Mouse (Mus musculus) limb, embryonic 14.5 days (tissue): ENCODE measurements around the gene Cd3g. TPM values are rescaled to one million over a fixed set of nuclear protein-coding genes. Genes with fewer than 3 reads are reported as not detected.

Source experiments
- ATAC-seq: fragments of 200-750 bp; cut with Nextera tagmentation; 2 replicates; pipeline ENCODE4 v1.8.0; 2017; ENCODE audit warnings: low read depth, moderate number of reproducible peaks, moderate TSS enrichment; ENCODE audit not compliant: low FRiP score
- DNase-seq: peaks from one replicate; pipeline ENCODE4 v3.0.0-alpha.2; 2015; ENCODE audit warnings: low spot score
- H3K27ac ChIP-seq: fragments of 300-500 bp; sonication (generic); replicated peaks from 2 replicates; pipeline ENCODE4 v1.5.1; 2014; ENCODE audit warnings: low read depth, mild to moderate bottlenecking, low read length, moderate library complexity, mixed read lengths
- H3K27me3 ChIP-seq: fragments of 300-500 bp; sonication (generic); 2 replicates; pipeline ENCODE4 v1.6.1; 2014; ENCODE audit warnings: low read length, mixed read lengths; ENCODE audit not compliant: control insufficient read depth, insufficient read depth
- H3K36me3 ChIP-seq: fragments of 300-500 bp; sonication (generic); 2 replicates; pipeline ENCODE4 v1.6.1; 2014; ENCODE audit warnings: mild to moderate bottlenecking, low read length, moderate library complexity, mixed read lengths; ENCODE audit not compliant: control insufficient read depth, insufficient read depth
- H3K4me1 ChIP-seq: fragments of 300-500 bp; sonication (generic); 2 replicates; pipeline ENCODE4 v1.6.1; 2014; ENCODE audit warnings: antibody characterized with exemption, low read length, mixed read lengths; ENCODE audit not compliant: control insufficient read depth, insufficient read depth
- H3K4me2 ChIP-seq: fragments of 300-500 bp; sonication (generic); replicated peaks from 2 replicates; pipeline ENCODE4 v1.6.1; 2014; ENCODE audit warnings: low read depth, mild to moderate bottlenecking, low read length, moderate library complexity; ENCODE audit not compliant: severe bottlenecking
- H3K4me3 ChIP-seq: fragments of 300-500 bp; sonication (generic); replicated peaks from 2 replicates; pipeline ENCODE4 v1.5.1; 2014; ENCODE audit warnings: low read length
- H3K9ac ChIP-seq: fragments of 300-500 bp; sonication (generic); 2 replicates; pipeline ENCODE4 v1.6.1; 2014; ENCODE audit warnings: mild to moderate bottlenecking, low read depth, low read length, moderate library complexity; ENCODE audit not compliant: severe bottlenecking
- H3K9me3 ChIP-seq: fragments of 300-500 bp; sonication (generic); 2 replicates; pipeline ENCODE4 v1.6.1; 2016; ENCODE audit warnings: low read length; ENCODE audit not compliant: control insufficient read depth
- POLR2A ChIP-seq: fragments of 200-500 bp; IDR thresholded peaks from 2 replicates; pipeline ENCODE4 v1.8.0; 2012; ENCODE audit warnings: inconsistent platforms, mild to moderate bottlenecking, moderate library complexity, borderline replicate concordance; ENCODE audit not compliant: insufficient read depth, insufficient read length; ENCODE audit errors: extremely low read depth
- WGBS: fragments of 180-500 bp; shearing (Covaris S2); extraction: QIAGEN DNeasy Blood & Tissue Kit; methylation state at CpG from one replicate; pipeline ENCODE4 v1.1.7; 2014; 5-methylcytosine and 5-hydroxymethylcytosine counted together
- polyA plus RNA-seq, 2 experiments: library from polyadenylated mRNA; depleted of rRNA in 1 of 2; stranded (reverse) in 1 of 2; unstranded in 1 of 2; fragments of >200 nt; fragmentation: Nextera tagmentation in 1 of 2; extraction: Ambion mirVana in 1 of 2; gene quantifications; 2 replicates each; pipeline versions ENCODE4 v1.2.1 to v1.2.3; 2012 to 2014

Cd3g gene
- polyA plus RNA-seq, 2 experiments = 0.65 to 1.0 TPM

- Histone ChIP-seq H3K27me3 (no peaks in the 10 kb centered on the region), H3K4me2 (no peak overlapping the region)
These were observed 28.1 kb upstream of the Cd3g start for GRCm38 (mm10) chr9:45008342-45008741.

DNA sequence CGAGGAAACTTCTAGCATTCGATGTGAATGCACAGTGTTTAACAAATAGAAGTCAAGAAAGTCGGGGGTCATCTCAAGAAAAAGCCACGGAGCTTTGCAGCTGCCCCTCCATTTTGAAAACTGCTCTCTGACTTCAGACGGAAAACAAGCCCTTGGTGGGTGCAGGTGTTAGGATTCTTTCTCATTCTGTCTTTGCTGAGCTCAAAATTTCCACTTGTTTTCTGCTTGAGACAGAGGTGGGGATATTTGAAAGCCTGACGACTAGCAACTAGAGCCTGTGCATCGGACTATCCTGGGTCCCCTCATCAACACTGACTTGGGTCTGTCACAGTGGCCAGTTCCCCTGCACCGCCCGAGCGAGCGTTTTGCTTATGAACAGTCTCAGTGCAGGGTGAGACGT, 27.2 kb upstream of the Cd3g start:
- H3K4me1 ChIP-seq = no peaks in the 10 kb centered on the region; the same call in 1 of the 2 replicates
- no peaks in the 10 kb centered on the region for H3K36me3 ChIP-seq
- H3K4me2 ChIP-seq = no peak overlapping the region
- no peaks in the 10 kb centered on the region for H3K9me3 ChIP-seq
- TF ChIP-seq POLR2A = no peak
- H3K27ac ChIP-seq = no peak overlapping the region
- no peak overlapping the region for H3K4me3 ChIP-seq
- ATAC-seq (no peak), DNase-seq (no peak)
- H3K9ac ChIP-seq = no peak overlapping the region
- WGBS = 77% methylated on average over 12 of the region's 12 CpGs
- H3K27me3 ChIP-seq = no peaks in the 10 kb centered on the region

More at GRCm38 (mm10) chr9:45008342-45008741, 28.1 kb upstream of the Cd3g start:
- H3K4me1 ChIP-seq = no peaks in the 10 kb centered on the region; the same call in 1 of the 2 replicates
- H3K27ac ChIP-seq = no peak overlapping the region
- WGBS = 81% methylated on average over 4 of the region's 4 CpGs
- TF ChIP-seq POLR2A = no peak
- no peaks in the 10 kb centered on the region for H3K36me3 ChIP-seq
- ATAC-seq (no peak), DNase-seq (no peak)
- H3K9ac ChIP-seq = no peak overlapping the region
- no peak overlapping the region for H3K4me3 ChIP-seq
- H3K9me3 ChIP-seq = no peaks in the 10 kb centered on the region

DNA sequence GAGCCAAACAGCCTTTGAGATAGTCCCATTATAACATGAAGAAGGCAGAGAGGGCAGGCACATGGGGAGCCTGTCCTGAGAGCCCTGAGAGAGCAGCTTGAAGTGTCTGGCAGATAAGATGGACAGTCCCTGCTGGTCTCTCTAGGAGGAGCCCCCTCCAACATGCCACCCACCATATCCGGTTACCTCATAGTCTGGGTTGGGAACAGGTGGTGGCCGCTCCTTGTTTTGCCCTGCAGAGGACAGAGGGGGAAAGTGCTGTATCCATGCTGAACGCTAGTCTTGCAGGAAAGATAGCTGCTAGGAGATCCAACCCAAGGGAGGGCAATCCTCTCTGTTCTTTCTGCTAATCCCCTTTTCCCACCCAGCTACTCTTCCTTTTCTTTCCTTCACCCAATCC, 20.0 kb upstream of the Cd3g start:
- Histone ChIP-seq H3K27me3 (no peaks in the 10 kb centered on the region), H3K9me3 (no peaks in the 10 kb centered on the region), H3K9ac (no peak overlapping the region; the same call in 1 of the 2 replicates), H3K4me3 (no peak overlapping the region), H3K27ac (no peak overlapping the region), H3K36me3 (no peaks in the 10 kb centered on the region), H3K4me1 (no peaks in the 10 kb centered on the region), H3K4me2 (no peak overlapping the region)
- DNase-seq (peak; percentile 29), ATAC-seq (peak; percentile 93)
- WGBS = 67% methylated on average over 3 of the region's 3 CpGs
- no peak for TF ChIP-seq POLR2A

GRCm38 (mm10) chr9:44999776-45000175, 19.5 kb upstream of the Cd3g start:
- no peaks in the 10 kb centered on the region for H3K36me3 ChIP-seq
- no peaks in the 10 kb centered on the region for H3K4me1 ChIP-seq
- no peak for TF ChIP-seq POLR2A
- H3K9ac ChIP-seq = no peak overlapping the region; the same call in 1 of the 2 replicates
- ATAC-seq (peak; percentile 62; the same call in 1 of the 2 replicates), DNase-seq (no peak)
- H3K9me3 ChIP-seq = no peaks in the 10 kb centered on the region
- 75% methylated on average over 5 of the region's 5 CpGs for WGBS
- no peak overlapping the region for H3K27ac ChIP-seq
- no peak overlapping the region for H3K4me2 ChIP-seq
- H3K27me3 ChIP-seq = no peaks in the 10 kb centered on the region
- no peak overlapping the region for H3K4me3 ChIP-seq

DNA sequence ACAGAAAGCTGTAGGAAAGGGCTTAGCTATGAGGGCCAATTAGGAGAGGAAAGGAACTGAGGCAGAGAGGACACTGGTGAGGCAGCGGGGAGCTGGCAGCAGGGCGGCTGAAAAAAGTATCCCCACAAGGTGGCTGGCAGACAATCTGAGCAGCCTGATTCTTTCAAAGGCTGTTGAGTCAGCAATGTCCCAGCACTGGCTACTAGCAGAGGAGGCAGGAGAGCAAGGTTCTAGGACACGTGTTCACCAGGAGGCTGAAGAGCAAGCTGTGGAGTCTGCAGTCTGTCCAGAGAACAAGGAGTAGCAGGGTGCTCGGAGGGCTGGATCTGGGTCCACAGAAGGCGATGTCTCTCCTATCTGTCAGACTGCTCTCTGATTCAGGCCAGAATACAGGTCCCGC, 18.9 kb upstream of the Cd3g start:
- H3K27me3 ChIP-seq = no peaks in the 10 kb centered on the region
- H3K9ac ChIP-seq = no peak overlapping the region
- no peak overlapping the region for H3K4me3 ChIP-seq
- no peak overlapping the region for H3K4me2 ChIP-seq
- DNase-seq (no peak), ATAC-seq (no peak)
- H3K4me1 ChIP-seq = no peaks in the 10 kb centered on the region
- no peak for TF ChIP-seq POLR2A
- H3K36me3 ChIP-seq = no peaks in the 10 kb centered on the region
- no peak overlapping the region for H3K27ac ChIP-seq
- H3K9me3 ChIP-seq = no peaks in the 10 kb centered on the region
- 59% methylated on average over 6 of the region's 6 CpGs for WGBS

DNA sequence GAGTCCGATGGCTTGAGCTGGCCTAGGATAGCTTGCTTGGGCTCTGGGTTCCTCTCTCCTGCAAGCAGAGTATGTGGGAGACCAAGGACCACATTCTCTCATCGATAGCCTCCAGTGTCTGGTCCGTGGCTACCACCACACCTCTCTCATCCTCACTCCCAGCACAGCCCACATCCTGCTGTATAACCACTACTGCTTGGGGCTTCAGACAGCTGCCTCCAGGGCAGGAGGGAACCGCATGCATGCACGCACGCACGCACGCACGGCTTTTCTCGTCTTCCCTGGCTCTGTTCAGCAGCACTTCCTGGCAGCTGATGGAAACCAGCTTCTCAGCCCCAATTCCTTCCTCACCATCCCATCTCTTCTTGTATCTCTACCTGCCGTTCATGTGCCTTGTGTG, 17.9 kb upstream of the Cd3g start:
- Histone ChIP-seq H3K9me3 (no peaks in the 10 kb centered on the region), H3K4me2 (no peak overlapping the region), H3K9ac (no peak overlapping the region), H3K4me1 (no peaks in the 10 kb centered on the region), H3K4me3 (no peak overlapping the region), H3K36me3 (no peaks in the 10 kb centered on the region), H3K27me3 (no peaks in the 10 kb centered on the region), H3K27ac (no peak overlapping the region)
- ATAC-seq = no peak
- DNase-seq = no peak
- WGBS = 70% methylated on average over 11 of the region's 11 CpGs
- TF ChIP-seq POLR2A = no peak
